Mouse (Mus musculus) heart, embryonic 15.5 days (tissue): ENCODE results near the gene Crxos. TPM values are rescaled to one million over a fixed set of nuclear protein-coding genes. Genes with fewer than 3 reads are reported as not detected.

ENCODE experiments used
- ATAC-seq: fragments of 200-750 bp; cut with Nextera tagmentation; replicated peaks from 2 replicates; pipeline ENCODE4 v1.8.0; 2017; ENCODE audit warnings: low read depth, moderate TSS enrichment; ENCODE audit not compliant: insufficient number of reproducible peaks, insufficient read depth, low FRiP score
- H3K27ac ChIP-seq: fragments of 300-500 bp; sonication (generic); 2 replicates; pipeline ENCODE4 v1.5.1; 2015; ENCODE audit warnings: mild to moderate bottlenecking, inconsistent platforms
- H3K27me3 ChIP-seq: fragments of 300-500 bp; sonication (generic); 2 replicates; pipeline ENCODE4 v1.6.1; 2015; ENCODE audit warnings: inconsistent platforms
- H3K36me3 ChIP-seq: fragments of 300-500 bp; sonication (generic); 2 replicates; pipeline ENCODE4 v1.6.1; 2015; ENCODE audit warnings: mild to moderate bottlenecking, inconsistent platforms
- H3K4me1 ChIP-seq: fragments of 300-500 bp; sonication (generic); replicated peaks from 2 replicates; pipeline ENCODE4 v1.6.1; 2015; ENCODE audit warnings: inconsistent platforms
- H3K4me2 ChIP-seq: fragments of 300-500 bp; sonication (generic); 2 replicates; pipeline ENCODE4 v1.6.1; 2015; ENCODE audit warnings: inconsistent platforms, mild to moderate bottlenecking, moderate library complexity
- H3K4me3 ChIP-seq: fragments of 300-500 bp; sonication (generic); 2 replicates; pipeline ENCODE4 v1.5.1; 2015; ENCODE audit warnings: mild to moderate bottlenecking, inconsistent platforms
- H3K9ac ChIP-seq: fragments of 300-500 bp; sonication (generic); 2 replicates; pipeline ENCODE4 v1.6.1; 2015; ENCODE audit warnings: mild to moderate bottlenecking, inconsistent platforms
- H3K9me3 ChIP-seq: fragments of 300-500 bp; sonication (generic); replicated peaks from 2 replicates; pipeline ENCODE4 v1.6.1; 2016; ENCODE audit warnings: inconsistent platforms
- WGBS: fragments of 180-500 bp; shearing (Covaris S2); methylation state at CpG from one replicate; pipeline ENCODE4 v1.1.7; 2015; ENCODE audit warnings: mixed read lengths; 5-methylcytosine and 5-hydroxymethylcytosine counted together
- polyA plus RNA-seq: library from polyadenylated mRNA; unstranded; fragments of >200 nt; fragmentation: Nextera tagmentation; extraction: Ambion mirVana; gene quantifications from 2 replicates; pipeline ENCODE4 v1.2.1, GENCODE M21; 2015

The Crxos gene
- polyA plus RNA-seq, result not detected in 2 replicates

- no peaks in the 10 kb centered on the region for H3K27me3 ChIP-seq
- WGBS, result 83% methylated on average over 2 of the region's 2 CpGs
- H3K4me1 ChIP-seq, result no peaks in the 10 kb centered on the region
- H3K4me2 ChIP-seq, result no peak within 1 kb of the TSS
- no peaks in the 10 kb centered on the region for H3K9me3 ChIP-seq
- H3K9ac ChIP-seq, result no peak within 1 kb of the TSS
- H3K36me3 ChIP-seq, result no peaks in the 10 kb centered on the region
- no peak within 1 kb of the TSS for H3K27ac ChIP-seq
- ATAC-seq, result no peak
- no peak within 1 kb of the TSS for H3K4me3 ChIP-seq
These were observed at the start of gene Crxos for GRCm38 (mm10) chr7:15882317-15882716. TSS of gene Crxos (plus strand) at chr7:15882617.

GRCm38 (mm10) chr7:15839578-15839977 lies 42.8 kb upstream of the Crxos start, which contains the start of gene Obox6:
TSS of gene Obox6 (minus strand) at chr7:15839678.
- Histone ChIP-seq H3K9ac (no peak within 1 kb of the TSS), H3K4me2 (no peak within 1 kb of the TSS), H3K4me1 (no peaks in the 10 kb centered on the region), H3K9me3 (peaks cover 11% of the 10 kb centered on the region; the same call in 1 of the 2 replicates), H3K4me3 (no peak within 1 kb of the TSS), H3K36me3 (no peaks in the 10 kb centered on the region), H3K27me3 (no peaks in the 10 kb centered on the region), H3K27ac (no peak within 1 kb of the TSS)
- ATAC-seq, result no peak
- 73% methylated on average over 3 of the region's 3 CpGs for WGBS

GRCm38 (mm10) chr7:15859657-15860056 lies 22.8 kb upstream of the Crxos start:
- WGBS, result 36% methylated on average over 2 of the region's 2 CpGs

GRCm38 (mm10) chr7:15864104-15864503 lies 18.3 kb upstream of the Crxos start:
- no peak overlapping the region for H3K27ac ChIP-seq
- WGBS, result 63% methylated on average over 4 of the region's 4 CpGs
- no peak overlapping the region for H3K4me2 ChIP-seq
- no peak overlapping the region for H3K9ac ChIP-seq
- H3K36me3 ChIP-seq, result no peaks in the 10 kb centered on the region
- ATAC-seq, result no peak
- no peaks in the 10 kb centered on the region for H3K4me1 ChIP-seq
- H3K27me3 ChIP-seq, result no peaks in the 10 kb centered on the region
- no peak overlapping the region for H3K4me3 ChIP-seq
- no peaks in the 10 kb centered on the region for H3K9me3 ChIP-seq

More at GRCm38 (mm10) chr7:15859657-15860056, 22.8 kb upstream of the Crxos start:
- Histone ChIP-seq H3K4me3 (no peak overlapping the region), H3K27me3 (no peaks in the 10 kb centered on the region), H3K9ac (no peak overlapping the region), H3K4me1 (no peaks in the 10 kb centered on the region), H3K9me3 (no peaks in the 10 kb centered on the region), H3K4me2 (no peak overlapping the region), H3K27ac (no peak overlapping the region), H3K36me3 (no peaks in the 10 kb centered on the region)
- ATAC-seq, result no peak

GRCm38 (mm10) chr7:15879756-15880155 lies 2.7 kb upstream of the Crxos start, which contains the start of gene Crx:
TSS of gene Crx (minus strand) at chr7:15879968.
- H3K36me3 ChIP-seq, result no peaks in the 10 kb centered on the region
- no peaks in the 10 kb centered on the region for H3K27me3 ChIP-seq
- H3K9ac ChIP-seq, result no peak within 1 kb of the TSS
- no peak within 1 kb of the TSS for H3K4me3 ChIP-seq
- H3K4me2 ChIP-seq, result no peak within 1 kb of the TSS
- no peaks in the 10 kb centered on the region for H3K9me3 ChIP-seq
- H3K27ac ChIP-seq, result no peak within 1 kb of the TSS
- ATAC-seq, result no peak
- WGBS, result 24% methylated on average over 4 of the region's 4 CpGs
- no peaks in the 10 kb centered on the region for H3K4me1 ChIP-seq

- Histone ChIP-seq H3K27ac (no peak overlapping the region), H3K9ac (no peak overlapping the region), H3K27me3 (no peaks in the 10 kb centered on the region), H3K4me2 (no peak overlapping the region), H3K9me3 (no peaks in the 10 kb centered on the region), H3K4me3 (no peak overlapping the region), H3K36me3 (no peaks in the 10 kb centered on the region), H3K4me1 (no peaks in the 10 kb centered on the region)
- ATAC-seq, result no peak
- 10% methylated on average over 7 of the region's 7 CpGs for WGBS
These were observed 1.0 kb upstream of the Crxos start for GRCm38 (mm10) chr7:15881388-15881787.

- 59% methylated on average over 3 of the region's 3 CpGs for WGBS
- Histone ChIP-seq H3K4me1 (no peaks in the 10 kb centered on the region), H3K4me2 (no peak overlapping the region), H3K36me3 (no peaks in the 10 kb centered on the region), H3K9me3 (no peaks in the 10 kb centered on the region), H3K27me3 (no peaks in the 10 kb centered on the region), H3K27ac (no peak overlapping the region), H3K9ac (no peak overlapping the region), H3K4me3 (no peak overlapping the region)
- no peak for ATAC-seq
These were observed 586 bp upstream of the Crxos start for GRCm38 (mm10) chr7:15881831-15882230.

GRCm38 (mm10) chr7:15884127-15884526 lies 1.7 kb downstream of the Crxos start:
- Histone ChIP-seq H3K4me2 (no peak overlapping the region), H3K27me3 (no peaks in the 10 kb centered on the region), H3K9ac (no peak overlapping the region), H3K36me3 (no peaks in the 10 kb centered on the region), H3K27ac (no peak overlapping the region), H3K4me1 (no peaks in the 10 kb centered on the region), H3K9me3 (no peaks in the 10 kb centered on the region), H3K4me3 (no peak overlapping the region)
- ATAC-seq, result no peak
- 83% methylated on average over 2 of the region's 2 CpGs for WGBS

GRCm38 (mm10) chr7:15894251-15894650 lies 11.8 kb downstream of the Crxos start:
- Histone ChIP-seq H3K27ac (no peak overlapping the region), H3K9me3 (no peaks in the 10 kb centered on the region), H3K9ac (no peak overlapping the region), H3K4me2 (no peak overlapping the region), H3K36me3 (no peaks in the 10 kb centered on the region), H3K27me3 (no peaks in the 10 kb centered on the region), H3K4me3 (no peak overlapping the region), H3K4me1 (no peaks in the 10 kb centered on the region)
- 50% methylated on average over 1 of the region's 1 CpGs for WGBS
- no peak for ATAC-seq

- H3K27ac ChIP-seq, result no peak overlapping the region
- WGBS, result 65% methylated on average over 9 of the region's 9 CpGs
- H3K36me3 ChIP-seq, result no peaks in the 10 kb centered on the region
- H3K27me3 ChIP-seq, result no peaks in the 10 kb centered on the region
- H3K4me2 ChIP-seq, result no peak overlapping the region
- H3K4me3 ChIP-seq, result no peak overlapping the region
- H3K9ac ChIP-seq, result no peak overlapping the region
- H3K9me3 ChIP-seq, result no peaks in the 10 kb centered on the region
- no peak for ATAC-seq
- H3K4me1 ChIP-seq, result no peaks in the 10 kb centered on the region
These were observed 19.1 kb downstream of the Crxos start for GRCm38 (mm10) chr7:15901366-15902048.

- Histone ChIP-seq H3K9ac (no peak overlapping the region), H3K36me3 (no peaks in the 10 kb centered on the region), H3K4me2 (no peak overlapping the region), H3K4me1 (no peaks in the 10 kb centered on the region), H3K9me3 (no peaks in the 10 kb centered on the region), H3K27me3 (no peaks in the 10 kb centered on the region), H3K4me3 (no peak overlapping the region), H3K27ac (no peak overlapping the region)
- ATAC-seq, result no peak
- WGBS, result 68% methylated on average over 7 of the region's 7 CpGs
These were observed 23.4 kb downstream of the Crxos start for GRCm38 (mm10) chr7:15905861-15906260.

- no peak overlapping the region for H3K27ac ChIP-seq
- no peak for ATAC-seq
These were observed 24.2 kb downstream of the Crxos start for GRCm38 (mm10) chr7:15906602-15907001.

More at GRCm38 (mm10) chr7:15906602-15907001, 24.2 kb downstream of the Crxos start:
- H3K4me2 ChIP-seq, result no peak overlapping the region
- WGBS, result 79% methylated on average over 1 of the region's 1 CpGs
- H3K27me3 ChIP-seq, result no peaks in the 10 kb centered on the region
- no peaks in the 10 kb centered on the region for H3K4me1 ChIP-seq
- H3K36me3 ChIP-seq, result no peaks in the 10 kb centered on the region
- H3K4me3 ChIP-seq, result no peak overlapping the region
- H3K9me3 ChIP-seq, result no peaks in the 10 kb centered on the region
- H3K9ac ChIP-seq, result no peak overlapping the region
